Mouse (Mus musculus) left cerebral cortex, postnatal 14 days (tissue): ENCODE results near the gene Atrnl1. TPM values are rescaled to one million over a fixed set of nuclear protein-coding genes. Genes with fewer than 3 reads are reported as not detected.
A peak's percentile ranks its signal among the peaks of the same experiment; 100 is the strongest.
"Not testable (repeated sequence)": the region's sequence is repeated elsewhere in the genome, so short reads cannot be mapped to it uniquely, and the experiment has no call there.

Experiments used
- DNase-seq, 2 experiments: peaks; one replicate each; pipeline ENCODE4 v3.0.0; 2021 to 2022; ENCODE audit warnings: low spot score in 2 of 2, mixed read lengths in 1 of 2
- intact Hi-C: fragments of 180-260 bp; cut with DNase I; formaldehyde crosslinking; loops from one replicate; pipeline ENCODE4 v1.15.1; 2025
- total RNA-seq, 2 experiments: library from RNA; stranded (reverse); gene quantifications; 2 replicates each; pipeline ENCODE4 v1.2.3; 2021

Atrnl1 gene
- total RNA-seq, 2 experiments from 2014 or later = 110 to 123 TPM

DNA sequence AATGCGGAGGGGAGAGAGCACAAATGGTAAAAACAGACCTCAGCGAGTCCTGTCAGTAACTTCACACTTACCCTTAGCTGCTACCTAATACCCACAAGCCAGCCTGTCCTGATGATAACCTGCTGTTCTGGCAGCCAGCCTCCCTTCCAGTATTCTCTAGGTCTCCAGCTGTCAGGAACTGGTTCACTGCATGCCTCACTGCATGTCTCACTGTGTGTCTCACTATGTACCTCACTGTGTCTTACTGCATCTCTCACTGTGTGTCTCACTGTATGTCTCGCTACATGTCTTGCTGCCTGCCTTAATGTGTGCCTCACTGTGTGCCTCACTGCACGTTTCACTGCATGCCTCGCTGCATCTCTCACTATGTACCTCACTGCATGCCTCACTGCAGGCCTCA, 175.9 kb downstream of the Atrnl1 start:
- no peak for DNase-seq
- intact Hi-C loops = no loop called here

DNA sequence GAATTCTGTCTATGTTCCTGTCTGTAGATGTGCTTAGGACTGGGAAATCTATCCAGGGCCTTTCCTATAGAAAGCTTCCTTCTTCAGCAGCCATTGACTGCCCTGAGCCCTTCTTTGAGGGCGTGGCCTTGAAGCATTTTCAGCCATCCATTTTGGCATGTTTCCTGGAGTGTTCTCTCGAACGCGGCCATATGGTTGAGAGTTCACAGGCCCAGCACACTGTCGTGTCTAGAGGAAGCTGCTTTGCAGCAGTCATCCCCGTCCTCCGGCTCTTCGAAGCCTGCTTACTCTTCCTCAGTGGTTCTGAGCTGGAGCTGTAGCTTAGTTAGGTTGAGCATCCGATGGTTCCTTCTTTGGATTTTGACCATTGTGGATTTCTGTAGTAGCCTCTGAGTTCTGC, 191.4 kb downstream of the Atrnl1 start:
- no peak for DNase-seq
- intact Hi-C loops = no loop called here

DNA sequence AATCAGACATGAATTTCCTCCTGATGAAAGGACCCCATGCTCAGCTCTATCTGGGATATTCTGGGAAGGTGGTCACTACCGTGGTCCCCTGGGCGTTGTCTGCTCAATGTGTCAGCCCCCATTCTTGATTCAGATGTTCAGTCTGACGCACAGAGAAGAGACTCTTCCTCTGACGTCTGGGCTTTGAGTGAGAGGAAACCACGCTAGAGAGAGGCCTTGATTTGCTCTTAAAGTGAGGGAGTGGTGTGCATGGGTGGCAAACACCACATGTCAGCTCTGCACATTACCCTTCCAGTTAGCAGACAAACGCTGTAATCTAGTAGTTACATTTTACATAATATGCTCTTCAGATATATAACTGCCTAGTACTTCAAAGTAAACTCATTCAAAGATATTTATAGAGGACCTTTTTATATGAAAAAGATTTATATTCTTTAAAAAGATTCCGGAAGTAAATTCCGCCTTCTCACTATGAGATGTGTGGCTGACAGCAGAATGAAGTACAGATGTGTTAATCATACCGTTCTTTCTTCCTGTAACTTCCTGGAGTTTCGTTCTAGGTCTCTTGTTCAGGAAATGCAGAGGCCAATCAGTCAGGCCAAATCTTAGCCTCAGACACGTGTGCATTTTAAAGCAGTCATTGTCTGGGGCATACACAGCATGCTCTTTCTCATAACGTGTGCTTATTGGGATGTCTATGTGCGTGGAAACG, 192.1 kb downstream of the Atrnl1 start:
- DNase-seq = peak in 1 of 2 experiments; percentile 32
- intact Hi-C loops = no loop called here

GRCm38 (mm10) chr19:57803483-57803820, 192.6 kb downstream of the Atrnl1 start:
- intact Hi-C loops = no loop called here
- DNase-seq = no peak

- intact Hi-C loops = no loop called here
- no peak for DNase-seq
These were observed 197.5 kb downstream of the Atrnl1 start for GRCm38 (mm10) chr19:57808363-57808762.

- no peak for DNase-seq
- intact Hi-C loops = no loop called here
These were observed 203.5 kb downstream of the Atrnl1 start for GRCm38 (mm10) chr19:57814291-57814690.

DNA sequence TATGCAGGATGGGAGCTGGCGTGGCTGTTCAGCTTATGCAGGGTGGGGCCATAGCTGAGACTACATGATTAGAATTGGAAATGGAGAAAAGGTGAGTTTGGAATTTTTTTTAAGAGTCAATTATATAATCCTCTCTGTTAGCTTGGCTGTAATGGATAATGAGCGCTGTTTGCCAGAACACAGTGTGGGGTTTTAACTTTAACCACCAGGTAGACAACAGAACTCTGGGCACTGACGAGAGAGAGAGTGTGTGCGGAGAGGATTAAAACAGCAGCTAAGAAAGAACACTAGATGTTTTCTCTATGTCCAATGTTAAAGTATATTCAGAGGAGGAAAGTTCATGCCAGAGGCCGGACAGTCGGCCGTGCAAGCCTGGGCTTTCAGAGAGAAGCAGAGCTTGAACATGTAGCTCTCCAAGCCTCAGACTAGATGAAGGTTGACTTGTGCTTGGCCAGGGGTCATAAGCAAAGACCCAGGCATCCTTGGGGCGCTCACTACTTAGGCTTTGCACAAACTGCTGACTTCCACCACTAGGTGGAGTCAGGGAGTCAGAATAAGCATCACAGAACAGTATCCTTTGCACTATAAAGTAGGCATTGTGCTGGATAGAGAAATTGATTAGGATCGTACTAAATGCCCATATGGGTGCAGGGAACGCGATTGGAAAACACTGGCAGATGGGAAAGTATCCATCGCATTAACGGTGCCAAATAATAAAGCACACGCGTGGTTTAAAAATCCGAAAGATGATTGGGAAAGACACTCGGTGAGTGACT, 205.6 kb downstream of the Atrnl1 start:
- intact Hi-C loops = loop anchor here (2.0 kb wide), 1 partner anchor 654 kb away; no protein-coding TSS in a partner anchor
- DNase-seq = peak; percentile 59 to 67

DNA sequence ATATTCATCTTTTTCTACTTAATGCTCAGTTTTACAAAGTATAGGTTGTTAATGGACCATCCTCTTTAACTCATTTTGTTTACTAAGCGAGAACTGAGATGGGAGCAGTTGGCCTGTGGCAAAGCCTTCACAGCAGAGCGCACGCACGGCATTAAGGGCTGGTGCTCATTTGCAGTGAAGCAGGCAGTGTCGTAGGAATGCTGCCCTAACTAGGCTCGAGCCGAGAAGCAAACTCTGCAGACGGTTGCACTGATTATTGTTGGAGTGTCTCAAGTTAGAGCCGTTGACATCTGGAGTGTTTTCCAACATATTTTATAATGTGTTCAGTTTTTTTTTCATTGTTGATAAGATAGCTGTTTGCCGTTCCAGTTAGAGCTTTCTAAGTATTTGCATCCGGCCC, 206.9 kb downstream of the Atrnl1 start:
- intact Hi-C loops = loop anchor here (2.0 kb wide), 1 partner anchor 653 kb away; no protein-coding TSS in a partner anchor
- no peak for DNase-seq

GRCm38 (mm10) chr19:57823446-57823845, 212.6 kb downstream of the Atrnl1 start:
- no peak for DNase-seq
- intact Hi-C loops = no loop called here

GRCm38 (mm10) chr19:57825271-57826207, 214.7 kb downstream of the Atrnl1 start:
- intact Hi-C loops = no loop called here
- DNase-seq = peak; percentile 46 to 77

DNA sequence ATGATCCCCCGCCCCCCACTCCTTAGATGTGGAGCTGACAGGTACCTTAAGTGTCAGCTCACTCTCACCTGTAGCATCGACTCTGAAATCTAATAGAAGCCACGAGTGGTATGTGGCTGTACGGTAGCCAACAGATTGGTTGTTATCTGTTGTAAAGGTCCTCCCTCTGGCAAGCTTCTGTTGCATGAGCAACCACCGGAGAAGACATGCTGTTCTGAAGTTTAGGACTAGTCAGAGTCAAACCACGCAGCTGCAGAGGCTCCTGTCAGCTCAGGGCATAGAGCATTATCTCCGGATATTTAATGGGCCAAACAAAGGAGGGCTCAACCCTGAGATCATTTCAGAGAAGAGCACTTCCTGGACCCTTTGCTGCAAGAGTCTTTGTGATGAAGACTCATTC, 222.2 kb downstream of the Atrnl1 start:
- DNase-seq = no peak
- intact Hi-C loops = no loop called here

DNA sequence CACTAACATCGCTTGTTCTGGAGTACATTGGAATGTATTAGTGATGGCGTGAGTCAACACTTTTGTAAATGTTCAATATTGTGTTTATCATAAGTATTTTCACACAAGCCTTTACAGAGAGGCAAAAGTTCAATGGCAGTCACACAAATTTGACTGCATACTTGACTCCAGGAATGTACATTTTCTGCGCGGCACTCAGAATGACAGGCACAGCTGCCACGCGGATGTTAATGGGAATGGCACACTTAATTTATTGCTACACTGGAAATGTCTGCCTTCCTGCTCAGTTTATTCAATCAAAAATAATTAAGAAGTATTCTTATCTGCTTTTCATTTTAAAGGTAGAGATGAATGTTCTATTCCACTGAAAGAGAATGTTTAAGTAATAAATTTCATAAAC, 227.0 kb downstream of the Atrnl1 start:
- intact Hi-C loops = no loop called here
- no peak for DNase-seq

GRCm38 (mm10) chr19:57838546-57838945, 227.7 kb downstream of the Atrnl1 start:
- no peak for DNase-seq
- intact Hi-C loops = no loop called here

DNA sequence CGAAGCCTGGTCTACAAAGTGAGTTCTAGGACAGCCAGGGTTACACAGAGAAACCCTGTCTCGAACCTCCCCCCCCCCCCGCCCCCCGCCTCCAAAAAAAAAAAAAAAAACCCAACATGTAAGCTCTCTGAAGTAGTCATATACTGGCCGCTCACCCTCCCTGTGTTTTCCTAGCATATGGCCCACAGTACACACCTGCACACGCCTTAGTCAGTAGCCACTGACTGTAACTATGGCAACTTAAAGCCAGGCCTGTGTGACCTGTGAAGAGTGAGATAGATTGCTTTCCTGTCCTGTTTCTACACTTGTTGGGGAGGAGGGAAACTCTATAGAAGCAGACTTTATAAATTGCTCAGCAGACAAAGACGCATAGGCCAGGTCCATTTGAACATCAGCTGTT, 239.1 kb downstream of the Atrnl1 start:
- DNase-seq = no peak
- intact Hi-C loops = no loop called here

DNA sequence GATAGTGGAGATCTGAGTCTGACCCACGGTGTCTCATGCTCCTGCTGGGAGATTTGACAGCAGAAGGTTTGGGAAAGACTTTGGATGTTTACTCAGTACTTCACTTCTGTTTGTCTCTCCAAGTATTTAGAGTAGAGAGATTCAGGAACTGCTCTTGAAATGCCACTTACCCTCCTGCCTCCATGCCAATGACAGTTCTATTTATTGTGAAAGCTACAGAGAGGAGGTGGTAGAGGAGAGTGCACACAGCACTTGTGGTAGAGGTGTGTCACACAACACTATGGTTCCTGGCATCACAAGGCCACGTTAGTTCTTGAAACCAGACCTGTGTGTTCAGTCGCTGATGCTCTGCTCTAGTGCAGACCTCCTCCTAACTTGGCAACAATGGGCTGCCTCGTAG, 257.5 kb downstream of the Atrnl1 start:
- intact Hi-C loops = no loop called here
- no peak for DNase-seq

GRCm38 (mm10) chr19:57870871-57871270, 260.0 kb downstream of the Atrnl1 start:
- intact Hi-C loops = no loop called here

GRCm38 (mm10) chr19:57876057-57876456, 265.2 kb downstream of the Atrnl1 start:
- DNase-seq = no peak
- intact Hi-C loops = no loop called here

More at GRCm38 (mm10) chr19:57870871-57871270, 260.0 kb downstream of the Atrnl1 start:
- no peak for DNase-seq

- DNase-seq = no peak
- intact Hi-C loops = no loop called here
These were observed 266.5 kb downstream of the Atrnl1 start for GRCm38 (mm10) chr19:57877343-57877742.

GRCm38 (mm10) chr19:57878583-57878982, 267.7 kb downstream of the Atrnl1 start:
- intact Hi-C loops = no loop called here
- DNase-seq = no peak

GRCm38 (mm10) chr19:57879841-57880240, 269.0 kb downstream of the Atrnl1 start:
- DNase-seq, intact Hi-C loops: not testable (repeated sequence)
